Mouse (Mus musculus) liver, embryonic 14.5 days (tissue): ENCODE measurements around the gene Igsf21.

Source experiments
- CTCF ChIP-seq: IDR thresholded peaks from 2 replicates; pipeline ENCODE4 v1.5.1; 2016; ENCODE audit warnings: antibody characterized with exemption, low read depth, control low read depth
- EP300 ChIP-seq: IDR thresholded peaks from 2 replicates; pipeline ENCODE4 v1.6.1; 2016; ENCODE audit warnings: antibody characterized with exemption, low read depth

DNA sequence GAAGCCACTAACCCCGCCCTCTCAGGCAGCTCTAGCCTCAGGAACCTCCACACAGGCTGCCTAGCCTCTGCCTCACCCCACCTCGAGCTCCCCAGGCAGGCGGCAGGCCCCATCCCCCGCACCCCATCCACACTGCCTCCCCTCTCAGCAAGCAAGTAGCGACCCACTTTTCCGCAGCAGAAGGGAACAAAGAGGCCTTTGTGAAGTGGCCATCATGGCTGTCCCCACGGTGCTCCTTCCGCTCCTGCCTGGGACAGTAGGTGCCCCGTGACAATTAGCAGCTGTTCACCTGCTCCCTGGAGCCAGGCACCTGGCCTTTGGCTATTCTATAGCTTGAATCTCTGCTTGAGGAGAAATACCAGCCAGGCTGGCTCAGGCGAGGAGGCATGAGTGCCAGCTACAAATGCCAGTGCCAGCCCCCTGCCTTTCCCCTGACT is 9.3 kb downstream of the Igsf21 start:
- TF ChIP-seq CTCF (no peak), EP300 (no peak)
